Mouse (Mus musculus) liver, embryonic 14.5 days (tissue): Measurements from ENCODE around the gene Tenm2.

Source experiments
- CTCF ChIP-seq: IDR thresholded peaks from 2 replicates; pipeline ENCODE4 v1.5.1; 2016; ENCODE audit warnings: antibody characterized with exemption, low read depth, control low read depth
- EP300 ChIP-seq: IDR thresholded peaks from 2 replicates; pipeline ENCODE4 v1.6.1; 2016; ENCODE audit warnings: antibody characterized with exemption, low read depth

DNA sequence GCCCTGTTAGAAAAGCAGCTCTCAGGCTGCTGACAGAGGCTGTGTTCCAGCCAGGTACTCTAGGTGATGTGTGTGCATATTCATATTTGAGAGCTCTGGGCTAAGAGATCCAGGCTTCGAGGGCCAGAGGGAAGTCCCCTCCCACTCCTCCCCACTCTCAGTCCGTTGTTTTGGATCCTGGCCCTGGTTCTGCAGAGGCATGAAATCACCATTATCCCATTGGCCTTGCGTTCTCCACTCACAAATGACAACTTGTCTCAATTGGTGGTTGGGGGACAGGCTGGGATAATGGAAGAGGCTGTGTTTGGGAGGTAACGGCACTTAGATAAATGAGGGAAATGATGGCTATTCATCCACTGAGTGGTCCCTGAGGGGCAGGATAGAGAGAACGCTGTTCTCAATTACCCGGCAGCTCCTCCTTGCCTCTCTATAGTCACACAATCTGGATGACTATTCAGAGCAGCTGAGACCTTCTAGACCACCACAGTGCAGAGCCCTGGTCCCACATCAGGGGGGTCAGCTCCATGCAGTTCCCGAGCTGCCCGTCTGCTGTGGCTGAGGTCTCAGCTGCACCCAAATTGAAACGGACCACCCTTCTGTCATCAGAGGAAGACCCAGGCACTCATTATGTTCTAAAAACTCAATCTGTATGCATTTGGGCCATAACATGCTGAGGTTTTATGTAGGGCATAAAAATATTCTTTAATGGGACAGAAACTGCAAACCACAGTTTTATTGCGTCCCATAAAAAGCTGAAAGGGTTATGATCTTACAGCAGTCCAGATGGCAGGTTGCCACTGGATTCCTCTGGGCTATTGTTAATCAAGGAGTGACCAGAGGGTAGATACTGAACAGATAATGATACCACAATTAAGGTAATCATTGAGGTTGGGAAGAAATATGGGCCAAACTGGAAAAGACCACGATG is 1226.2 kb downstream of the Tenm2 start:
- no peak for TF ChIP-seq EP300
- TF ChIP-seq CTCF = no peak
